Mouse (Mus musculus): ENCODE results near the gene Ankrd55. TPM values are rescaled to one million over a fixed set of nuclear protein-coding genes. Genes with fewer than 3 reads are reported as not detected.

The Ankrd55 gene
- total and polyA plus RNA-seq, 3 experiments: not detected

DNA sequence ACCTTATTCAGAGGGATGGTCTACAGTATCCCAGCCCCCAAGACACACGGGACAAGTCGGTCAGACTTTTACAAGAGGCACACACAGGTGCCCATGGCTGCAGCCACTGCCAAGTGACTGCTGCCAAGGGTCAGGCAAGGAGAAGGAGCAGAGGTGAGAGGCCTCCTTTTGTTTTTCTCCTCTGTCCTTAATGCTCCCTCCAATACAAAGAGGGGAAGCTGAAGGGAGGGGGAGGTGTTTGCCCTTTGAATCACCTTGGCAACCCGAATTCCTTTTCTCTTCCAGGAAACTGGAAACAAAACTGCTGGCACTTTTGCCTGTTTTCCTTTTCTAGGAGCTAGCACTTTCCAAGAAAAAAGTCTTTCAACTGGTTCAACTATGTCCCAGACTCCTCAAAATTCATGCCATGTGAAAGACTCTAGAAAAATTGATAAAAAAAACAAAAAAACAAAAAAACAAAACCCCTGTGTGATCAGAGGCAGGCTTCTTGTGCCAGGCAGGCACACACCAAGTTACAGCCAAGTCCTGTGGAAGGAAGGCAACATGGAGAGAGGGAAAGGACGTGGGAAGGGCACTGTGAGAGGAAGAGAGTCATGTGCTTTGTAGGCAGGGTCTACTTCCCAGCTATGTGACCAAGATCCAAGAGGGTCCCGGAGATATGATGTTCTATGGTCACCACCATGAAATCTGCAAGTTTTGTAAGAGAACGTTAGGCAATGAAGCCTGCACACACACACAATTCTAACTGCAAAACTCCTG is 66.0 kb downstream of the Ankrd55 start:
- Histone ChIP-seq H3K9ac (ENCODE audit: control insufficient read depth, low read depth, low read length, poor library complexity, severe bottlenecking) (peak overlapping the region; percentile 17; the same call in 1 of the 2 replicates), H3K4me1 (ENCODE audit: control insufficient read depth in 1 of 2, insufficient read depth in 2 of 2, low read length in 2 of 2) (peaks cover 0 to 12% of the 10 kb centered on the region in 2 experiments; a peak in 2 of 4 replicates), H3K79me2 (ENCODE audit: control insufficient read depth, insufficient read depth, low read length, poor library complexity) (no peaks in the 10 kb centered on the region), H3K36me3 (ENCODE audit: control insufficient read depth in 1 of 2, insufficient read depth in 2 of 2, low read length in 2 of 2) (peaks cover 0 to 7% of the 10 kb centered on the region in 2 experiments; a peak in 2 of 4 replicates), H3K27ac (ENCODE audit: control insufficient read depth, low read depth, low read length) (no peak overlapping the region), H3K27me3 (ENCODE audit: control insufficient read depth in 1 of 2, insufficient read depth in 2 of 2, low read length in 2 of 2) (no peaks in the 10 kb centered on the region; a peak in 1 of 4 replicates), H3K4me3 (ENCODE audit: control insufficient read depth in 1 of 2, insufficient read depth in 1 of 2, low read depth in 2 of 2, low read length in 2 of 2) (peak overlapping the region in 1 of 2 experiments; percentile 19; a peak in 1 of 4 replicates), H3K9me3 (replicated peaks; ENCODE audit: insufficient read depth, low read length) (no peaks in the 10 kb centered on the region)
- DNase-seq (ENCODE audit: low read depth, low spot score): peak; percentile 4
- TF ChIP-seq ETS1 (IDR thresholded peaks at IDR 0.05; ENCODE audit: low read depth, low read length): no peak
- no peak for TF ChIP-seq GABPA (IDR thresholded peaks at IDR 0.05; ENCODE audit: low read depth, low read length)
- no peak for TF ChIP-seq E2F4 (IDR thresholded peaks at IDR 0.05; ENCODE audit: borderline replicate concordance, low read depth, low read length)
- TF ChIP-seq EP300 (IDR thresholded peaks at IDR 0.05; ENCODE audit: low read depth in 1 of 2, low read length in 2 of 2): no peak
- no peak for TF ChIP-seq MAFK (IDR thresholded peaks at IDR 0.05; ENCODE audit: borderline replicate concordance, low read depth, low read length)
- TF ChIP-seq ZMIZ1 (IDR thresholded peaks at IDR 0.05; ENCODE audit: low read depth, low read length): no peak
- no peak for TF ChIP-seq POLR2AphosphoS2 (IDR thresholded peaks at IDR 0.05; ENCODE audit: low read length)
- no peak for TF ChIP-seq MYB (IDR thresholded peaks at IDR 0.05; ENCODE audit: low read depth, low read length)
- TF ChIP-seq ZKSCAN1 (IDR thresholded peaks at IDR 0.05; ENCODE audit: low read depth, low read length): no peak
- TF ChIP-seq MAX (IDR thresholded peaks at IDR 0.05; ENCODE audit: low read length): no peak
- no peak for TF ChIP-seq TBP (IDR thresholded peaks at IDR 0.05; ENCODE audit: low read depth, low read length)
- TF ChIP-seq ZC3H11A (IDR thresholded peaks at IDR 0.05; ENCODE audit: low read depth, low read length): no peak
- TF ChIP-seq MAZ (IDR thresholded peaks at IDR 0.05; ENCODE audit: low read depth, low read length): no peak
- no peak for TF ChIP-seq ZNF384 (IDR thresholded peaks at IDR 0.05; ENCODE audit: low read depth, low read length)
- TF ChIP-seq SMC3 (IDR thresholded peaks at IDR 0.05; ENCODE audit: low read depth, low read length): no peak
- no peak for TF ChIP-seq HCFC1 (IDR thresholded peaks at IDR 0.05; ENCODE audit: low read depth, low read length)
- TF ChIP-seq POLR2A (IDR thresholded peaks at IDR 0.05; ENCODE audit: control insufficient read depth in 1 of 2, insufficient read depth in 1 of 2, low read depth in 1 of 2, low read length in 2 of 2, poor library complexity in 1 of 2): no peak
- TF ChIP-seq KAT2A (conservative IDR thresholded peaks at IDR 0.05; ENCODE audit: low read depth, low read length): no peak

DNA sequence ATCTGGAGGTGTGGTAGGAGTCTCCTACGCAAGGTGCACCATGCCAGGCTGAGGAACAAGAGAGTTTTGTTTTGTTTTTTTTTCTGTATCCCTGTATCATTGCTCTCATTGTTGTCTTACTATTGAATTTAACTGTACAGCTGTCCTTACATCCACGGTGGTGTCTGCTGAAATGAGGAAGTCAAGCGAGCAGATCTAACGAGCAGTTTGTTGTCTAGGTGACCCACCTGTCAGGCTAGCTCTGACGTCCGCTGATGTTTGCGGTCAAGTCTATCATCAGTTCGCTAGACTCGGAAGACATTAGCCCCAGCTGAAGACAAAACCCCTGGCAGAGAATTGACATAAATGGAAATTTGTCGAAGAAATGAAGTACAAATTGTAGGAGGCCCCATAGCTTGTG is 66.7 kb downstream of the Ankrd55 start:
- Histone ChIP-seq H3K9ac (ENCODE audit: control insufficient read depth, low read depth, low read length, poor library complexity, severe bottlenecking) (peak overlapping the region; percentile 17; the same call in 1 of the 2 replicates), H3K4me3 (ENCODE audit: control insufficient read depth in 1 of 2, insufficient read depth in 1 of 2, low read depth in 2 of 2, low read length in 2 of 2) (peak overlapping the region in 1 of 2 experiments; percentile 19; a peak in 1 of 4 replicates), H3K36me3 (ENCODE audit: control insufficient read depth in 1 of 2, insufficient read depth in 2 of 2, low read length in 2 of 2) (peaks cover 0 to 7% of the 10 kb centered on the region in 2 experiments; a peak in 2 of 4 replicates), H3K9me3 (replicated peaks; ENCODE audit: insufficient read depth, low read length) (no peaks in the 10 kb centered on the region), H3K79me2 (ENCODE audit: control insufficient read depth, insufficient read depth, low read length, poor library complexity) (no peaks in the 10 kb centered on the region), H3K27me3 (ENCODE audit: control insufficient read depth in 1 of 2, insufficient read depth in 2 of 2, low read length in 2 of 2) (no peaks in the 10 kb centered on the region; a peak in 1 of 4 replicates), H3K4me1 (ENCODE audit: control insufficient read depth in 1 of 2, insufficient read depth in 2 of 2, low read length in 2 of 2) (peaks cover 0 to 12% of the 10 kb centered on the region in 2 experiments; a peak in 2 of 4 replicates), H3K27ac (ENCODE audit: control insufficient read depth, low read depth, low read length) (no peak overlapping the region)
- peak; percentile 87 for DNase-seq (ENCODE audit: low read depth, low spot score)
- TF ChIP-seq MYC (IDR thresholded peaks at IDR 0.05; ENCODE audit: low read depth, low read length) (no peak), MAX (IDR thresholded peaks at IDR 0.05; ENCODE audit: low read length) (no peak), POLR2A (IDR thresholded peaks at IDR 0.05; ENCODE audit: control insufficient read depth in 1 of 2, insufficient read depth in 1 of 2, low read depth in 1 of 2, low read length in 2 of 2, poor library complexity in 1 of 2) (no peak), POLR2AphosphoS2 (IDR thresholded peaks at IDR 0.05; ENCODE audit: low read length) (no peak), SMC3 (IDR thresholded peaks at IDR 0.05; ENCODE audit: low read depth, low read length) (no peak), CHD1 (IDR thresholded peaks at IDR 0.05; ENCODE audit: low read depth, low read length) (no peak), RCOR1 (IDR thresholded peaks at IDR 0.05; ENCODE audit: low read depth, low read length) (peak; percentile 37; the same call in 1 of the 2 replicates), KAT2A (conservative IDR thresholded peaks at IDR 0.05; ENCODE audit: low read depth, low read length) (no peak), RAD21 (IDR thresholded peaks at IDR 0.05; ENCODE audit: low read depth, low read length) (no peak), ELF1 (IDR thresholded peaks at IDR 0.05; ENCODE audit: low read depth, low read length) (0 out of 2 replicates have a peak, but pooled peaks have one; percentile 30), ZKSCAN1 (IDR thresholded peaks at IDR 0.05; ENCODE audit: low read depth, low read length) (no peak), MYB (IDR thresholded peaks at IDR 0.05; ENCODE audit: low read depth, low read length) (0 out of 2 replicates have a peak, but pooled peaks have one; percentile 11), SIN3A (IDR thresholded peaks at IDR 0.05; ENCODE audit: low read length) (peak; percentile 67; the same call in 1 of the 2 replicates), CTCF (IDR thresholded peaks at IDR 0.05 in 2 of 3, conservative IDR thresholded peaks at IDR 0.05 in 1 of 3; ENCODE audit: control insufficient read depth in 1 of 3, insufficient read depth in 1 of 3, low read depth in 2 of 3, low read length in 3 of 3, poor library complexity in 1 of 3, severe bottlenecking in 1 of 3) (no peak), TCF12 (IDR thresholded peaks at IDR 0.05; ENCODE audit: low read depth, low read length) (peak; percentile 68), MEF2A (IDR thresholded peaks at IDR 0.05; ENCODE audit: extremely low read depth, insufficient replicate concordance, low read depth, low read length, poor library complexity, severe bottlenecking) (no peak), TBP (IDR thresholded peaks at IDR 0.05; ENCODE audit: low read depth, low read length) (no peak), ZMIZ1 (IDR thresholded peaks at IDR 0.05; ENCODE audit: low read depth, low read length) (no peak), EP300 (IDR thresholded peaks at IDR 0.05; ENCODE audit: low read depth in 1 of 2, low read length in 2 of 2) (peak; percentile 76)
